Mouse (Mus musculus): ENCODE measurements around the gene Zfp827. TPM values are rescaled to one million over a fixed set of nuclear protein-coding genes. Genes with fewer than 3 reads are reported as not detected.
A peak's percentile ranks its signal among the peaks of the same experiment; 100 is the strongest.

Zfp827 gene
- polyA plus RNA-seq, 2 experiments = 15.1 to 35.2 TPM

DNA sequence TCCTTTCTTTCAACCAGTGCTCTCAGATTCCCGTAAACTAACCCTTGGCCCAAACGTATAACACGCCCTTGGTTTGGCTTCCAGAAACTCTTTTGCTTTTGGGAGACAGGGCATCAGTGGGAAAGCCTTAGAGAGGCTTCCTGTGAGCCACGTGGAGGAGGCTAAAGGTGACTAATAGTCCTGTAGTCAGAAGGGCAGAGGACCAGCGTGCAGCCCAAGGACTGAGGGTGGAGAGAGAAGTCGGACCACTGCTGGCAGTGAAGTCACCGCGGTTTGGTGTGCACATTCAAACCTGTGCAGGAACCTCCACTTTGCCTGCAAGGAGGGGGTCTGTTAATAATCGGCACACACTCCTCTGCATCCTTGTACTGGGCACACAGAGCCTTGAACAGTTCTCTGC, 76.4 kb downstream of the Zfp827 start:
- DNase-seq (ENCODE audit: low spot score) (no peak), ATAC-seq (ENCODE audit: low FRiP score, low read depth) (no peak)
- Histone ChIP-seq H3K4me3 (replicated peaks; ENCODE audit: low read length) (no peak overlapping the region), H3K9me3 (ENCODE audit: control insufficient read depth, low read length) (no peaks in the 10 kb centered on the region), H3K27me3 (ENCODE audit: control insufficient read depth, insufficient read depth, low read length) (no peaks in the 10 kb centered on the region), H3K36me3 (ENCODE audit: control insufficient read depth, insufficient read depth, low read length) (peaks cover 11% of the 10 kb centered on the region; the same call in 1 of the 2 replicates), H3K27ac (replicated peaks; ENCODE audit: low read depth, low read length) (peak overlapping the region; percentile 80), H3K4me1 (ENCODE audit: control insufficient read depth, insufficient read depth, low read length) (peaks cover 44% of the 10 kb centered on the region), H3K9ac (ENCODE audit: low read depth, low read length, severe bottlenecking) (no peak overlapping the region), H3K4me2 (replicated peaks; ENCODE audit: low read depth, low read length, severe bottlenecking) (0 out of 2 replicates have a peak overlapping the region, but pooled peaks have one; percentile 7)
- WGBS = 67% methylated on average over 9 of the region's 9 CpGs
- no peak for TF ChIP-seq POLR2A (IDR thresholded peaks at IDR 0.05; ENCODE audit: borderline replicate concordance, extremely low read depth, insufficient read depth, insufficient read length)

DNA sequence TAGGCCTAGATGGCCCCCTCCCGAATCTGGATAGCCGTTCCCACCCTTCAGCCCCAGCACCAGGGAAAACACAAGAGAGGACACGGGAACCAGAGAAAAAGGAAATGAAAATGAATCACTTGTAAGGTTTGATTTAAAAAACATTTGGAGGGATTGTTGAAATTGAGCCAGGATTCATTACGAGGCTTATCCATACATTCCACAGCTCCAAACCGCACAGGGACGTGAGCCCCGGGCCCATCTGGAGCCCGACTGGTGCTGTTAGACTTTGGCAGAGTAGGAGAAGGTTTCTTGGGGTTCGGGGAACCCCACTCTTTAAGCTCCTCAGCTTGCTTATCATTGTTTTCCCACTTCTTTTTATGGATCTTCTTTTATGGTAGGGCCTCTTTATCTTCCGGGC, 76.9 kb downstream of the Zfp827 start:
- Histone ChIP-seq H3K4me2 (replicated peaks; ENCODE audit: low read depth, low read length, severe bottlenecking) (0 out of 2 replicates have a peak overlapping the region, but pooled peaks have one; percentile 7), H3K27me3 (ENCODE audit: control insufficient read depth, insufficient read depth, low read length) (no peaks in the 10 kb centered on the region), H3K9me3 (ENCODE audit: control insufficient read depth, low read length) (no peaks in the 10 kb centered on the region), H3K4me3 (replicated peaks; ENCODE audit: low read length) (no peak overlapping the region), H3K4me1 (ENCODE audit: control insufficient read depth, insufficient read depth, low read length) (peaks cover 44% of the 10 kb centered on the region), H3K36me3 (ENCODE audit: control insufficient read depth, insufficient read depth, low read length) (peaks cover 11% of the 10 kb centered on the region; the same call in 1 of the 2 replicates), H3K27ac (replicated peaks; ENCODE audit: low read depth, low read length) (peak overlapping the region; percentile 80), H3K9ac (ENCODE audit: low read depth, low read length, severe bottlenecking) (no peak overlapping the region)
- 0 out of 2 replicates have a peak, but pooled peaks have one; percentile 34 for ATAC-seq (ENCODE audit: low FRiP score, low read depth)
- 46% methylated on average over 10 of the region's 10 CpGs for WGBS
- peak; percentile 80 for DNase-seq (ENCODE audit: low spot score)
- no peak for TF ChIP-seq POLR2A (IDR thresholded peaks at IDR 0.05; ENCODE audit: borderline replicate concordance, extremely low read depth, insufficient read depth, insufficient read length)

GRCm38 (mm10) chr8:79111461-79111860, 83.2 kb downstream of the Zfp827 start:
- TF ChIP-seq POLR2A (IDR thresholded peaks at IDR 0.05; ENCODE audit: borderline replicate concordance, extremely low read depth, insufficient read depth, insufficient read length) = no peak
- no peak overlapping the region for H3K4me3 ChIP-seq (replicated peaks; ENCODE audit: low read length)
- no peak overlapping the region for H3K9ac ChIP-seq (ENCODE audit: low read depth, low read length, severe bottlenecking)
- no peak overlapping the region for H3K27ac ChIP-seq (replicated peaks; ENCODE audit: low read depth, low read length)
- 81% methylated on average over 8 of the region's 8 CpGs for WGBS
- H3K9me3 ChIP-seq (ENCODE audit: control insufficient read depth, low read length) = no peaks in the 10 kb centered on the region
- peaks cover 40% of the 10 kb centered on the region for H3K36me3 ChIP-seq (ENCODE audit: control insufficient read depth, insufficient read depth, low read length)
- ATAC-seq (ENCODE audit: low FRiP score, low read depth) (no peak), DNase-seq (ENCODE audit: low spot score) (no peak)
- no peak overlapping the region for H3K4me2 ChIP-seq (replicated peaks; ENCODE audit: low read depth, low read length, severe bottlenecking)
- no peaks in the 10 kb centered on the region for H3K27me3 ChIP-seq (ENCODE audit: control insufficient read depth, insufficient read depth, low read length)
- peaks cover 7% of the 10 kb centered on the region for H3K4me1 ChIP-seq (ENCODE audit: control insufficient read depth, insufficient read depth, low read length)

GRCm38 (mm10) chr8:79112480-79112879, 84.2 kb downstream of the Zfp827 start:
- Histone ChIP-seq H3K4me2 (replicated peaks; ENCODE audit: low read depth, low read length, severe bottlenecking) (no peak overlapping the region), H3K4me1 (ENCODE audit: control insufficient read depth, insufficient read depth, low read length) (no peaks in the 10 kb centered on the region), H3K9me3 (ENCODE audit: control insufficient read depth, low read length) (no peaks in the 10 kb centered on the region), H3K9ac (ENCODE audit: low read depth, low read length, severe bottlenecking) (no peak overlapping the region), H3K36me3 (ENCODE audit: control insufficient read depth, insufficient read depth, low read length) (peaks cover 32% of the 10 kb centered on the region), H3K27ac (replicated peaks; ENCODE audit: low read depth, low read length) (no peak overlapping the region), H3K27me3 (ENCODE audit: control insufficient read depth, insufficient read depth, low read length) (no peaks in the 10 kb centered on the region), H3K4me3 (replicated peaks; ENCODE audit: low read length) (no peak overlapping the region)
- WGBS = 91% methylated on average over 18 of the region's 18 CpGs
- DNase-seq (ENCODE audit: low spot score) (no peak), ATAC-seq (ENCODE audit: low FRiP score, low read depth) (no peak)
- no peak for TF ChIP-seq POLR2A (IDR thresholded peaks at IDR 0.05; ENCODE audit: borderline replicate concordance, extremely low read depth, insufficient read depth, insufficient read length)

GRCm38 (mm10) chr8:79113533-79113932, 85.3 kb downstream of the Zfp827 start:
- Histone ChIP-seq H3K9ac (ENCODE audit: low read depth, low read length, severe bottlenecking) (no peak overlapping the region), H3K27ac (replicated peaks; ENCODE audit: low read depth, low read length) (no peak overlapping the region), H3K36me3 (ENCODE audit: control insufficient read depth, insufficient read depth, low read length) (peaks cover 39% of the 10 kb centered on the region), H3K4me3 (replicated peaks; ENCODE audit: low read length) (no peak overlapping the region), H3K4me1 (ENCODE audit: control insufficient read depth, insufficient read depth, low read length) (no peaks in the 10 kb centered on the region), H3K27me3 (ENCODE audit: control insufficient read depth, insufficient read depth, low read length) (no peaks in the 10 kb centered on the region), H3K4me2 (replicated peaks; ENCODE audit: low read depth, low read length, severe bottlenecking) (no peak overlapping the region), H3K9me3 (ENCODE audit: control insufficient read depth, low read length) (no peaks in the 10 kb centered on the region)
- TF ChIP-seq POLR2A (IDR thresholded peaks at IDR 0.05; ENCODE audit: borderline replicate concordance, extremely low read depth, insufficient read depth, insufficient read length) = no peak
- 85% methylated on average over 9 of the region's 9 CpGs for WGBS
- ATAC-seq (ENCODE audit: low FRiP score, low read depth) (no peak), DNase-seq (ENCODE audit: low spot score) (no peak)

DNA sequence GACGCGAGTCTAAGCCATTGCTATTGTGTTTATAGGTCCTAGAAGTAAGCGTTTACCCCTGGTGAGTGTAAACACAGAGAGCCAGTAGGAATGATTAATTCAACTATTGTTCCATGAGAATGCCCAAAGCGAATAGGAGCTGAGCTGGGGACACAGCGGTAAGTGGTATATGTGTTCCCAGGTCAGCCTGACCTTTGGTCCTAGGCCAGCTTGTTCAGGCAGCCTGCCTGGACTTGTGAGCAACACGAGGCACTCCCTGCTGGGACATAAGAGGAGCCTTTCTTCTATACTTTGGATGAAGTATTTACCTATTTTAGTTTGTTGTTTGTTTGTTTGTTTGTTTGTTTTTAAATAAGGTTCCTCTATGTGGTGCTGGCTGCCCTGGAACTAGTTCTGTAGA, 86.3 kb downstream of the Zfp827 start:
- Histone ChIP-seq H3K27me3 (ENCODE audit: control insufficient read depth, insufficient read depth, low read length) (no peaks in the 10 kb centered on the region), H3K4me3 (replicated peaks; ENCODE audit: low read length) (no peak overlapping the region), H3K4me1 (ENCODE audit: control insufficient read depth, insufficient read depth, low read length) (no peaks in the 10 kb centered on the region), H3K9ac (ENCODE audit: low read depth, low read length, severe bottlenecking) (no peak overlapping the region), H3K27ac (replicated peaks; ENCODE audit: low read depth, low read length) (no peak overlapping the region), H3K9me3 (ENCODE audit: control insufficient read depth, low read length) (no peaks in the 10 kb centered on the region), H3K36me3 (ENCODE audit: control insufficient read depth, insufficient read depth, low read length) (peaks cover 48% of the 10 kb centered on the region), H3K4me2 (replicated peaks; ENCODE audit: low read depth, low read length, severe bottlenecking) (no peak overlapping the region)
- DNase-seq (ENCODE audit: low spot score) (no peak), ATAC-seq (ENCODE audit: low FRiP score, low read depth) (no peak)
- TF ChIP-seq POLR2A (IDR thresholded peaks at IDR 0.05; ENCODE audit: borderline replicate concordance, extremely low read depth, insufficient read depth, insufficient read length) = no peak
- 85% methylated on average over 6 of the region's 6 CpGs for WGBS

All from limb, embryonic 14.5 days (tissue).